Mouse (Mus musculus): ENCODE measurements around the gene Nckap5. TPM values are rescaled to one million over a fixed set of nuclear protein-coding genes. Genes with fewer than 3 reads are reported as not detected.

The Nckap5 gene
- polyA plus RNA-seq (2014; fragmentation: Nextera tagmentation; extraction: Ambion mirVana): 13.5 and 16.6 TPM in 2 replicates

DNA sequence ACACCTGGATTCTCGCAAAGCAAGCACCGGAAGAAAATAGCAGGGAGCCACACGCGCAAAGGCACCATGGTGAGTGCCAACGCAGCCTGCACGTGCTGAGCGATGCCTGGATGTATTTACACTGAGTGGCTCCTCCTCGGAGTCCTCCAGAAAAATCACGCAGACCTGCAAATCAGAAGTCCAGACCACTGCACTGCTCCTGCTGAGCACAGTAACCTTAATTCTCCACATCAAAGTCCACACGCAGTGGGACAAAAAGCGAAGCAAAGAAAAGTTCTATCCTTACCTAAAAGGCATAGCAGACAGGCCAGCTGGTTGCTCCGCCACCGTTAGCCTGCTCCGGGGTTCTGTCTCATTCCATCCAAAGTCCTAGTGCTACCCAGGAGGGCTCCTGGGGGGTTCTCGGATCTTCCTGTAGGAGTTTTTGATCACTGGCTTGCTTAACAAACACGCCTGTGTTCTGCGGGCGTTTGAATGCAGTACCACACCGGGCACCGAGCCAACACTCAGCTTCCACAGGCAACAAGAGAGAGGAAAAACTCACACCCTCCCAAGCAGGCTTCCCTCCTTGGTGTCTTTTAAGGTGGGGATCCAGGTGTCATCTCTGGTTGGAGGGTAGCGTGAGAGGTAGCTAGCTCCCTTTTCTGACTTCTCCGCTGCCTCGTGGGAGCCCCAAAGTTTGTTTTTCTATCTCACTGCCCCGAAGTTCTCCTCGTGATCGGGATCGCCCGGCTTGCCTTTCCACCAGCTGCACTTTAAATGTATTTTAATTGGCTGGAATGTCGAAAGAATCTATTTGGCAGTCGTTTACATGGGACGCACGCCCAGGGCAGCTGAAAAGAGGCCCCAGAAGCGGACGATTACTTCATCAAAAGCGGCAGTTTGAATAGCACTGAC is at the start of gene Nckap5:
TSS of gene Nckap5 (minus strand) at position 769 of the 897 bp plus-strand sequence.
- H3K27me3 ChIP-seq (ENCODE audit: control insufficient read depth, insufficient read depth, low read length): no peaks in the 10 kb centered on the region
- DNase-seq (ENCODE audit: low spot score): peak; percentile 87
- peak; percentile 87 for ATAC-seq (replicated peaks; ENCODE audit: low FRiP score)
- H3K9ac ChIP-seq (ENCODE audit: low read length): peak within 1 kb of the TSS; percentile 50
- peak within 1 kb of the TSS; percentile 38 for H3K4me3 ChIP-seq (ENCODE audit: low read depth, low read length)
- no peaks in the 10 kb centered on the region for H3K36me3 ChIP-seq (ENCODE audit: control insufficient read depth, insufficient read depth, low read length)
- WGBS: under 1% methylated on average over 35 of the region's 35 CpGs
- no peaks in the 10 kb centered on the region for H3K9me3 ChIP-seq (ENCODE audit: control insufficient read depth, low read length)
- peak within 1 kb of the TSS; percentile 89 for H3K27ac ChIP-seq (ENCODE audit: low read depth, low read length)
- H3K4me2 ChIP-seq (ENCODE audit: low read depth, low read length, severe bottlenecking): peak within 1 kb of the TSS; percentile 67
- H3K4me1 ChIP-seq (replicated peaks; ENCODE audit: control insufficient read depth, insufficient read depth, low read length): peaks cover 4% of the 10 kb centered on the region; the same call in 1 of the 2 replicates

DNA sequence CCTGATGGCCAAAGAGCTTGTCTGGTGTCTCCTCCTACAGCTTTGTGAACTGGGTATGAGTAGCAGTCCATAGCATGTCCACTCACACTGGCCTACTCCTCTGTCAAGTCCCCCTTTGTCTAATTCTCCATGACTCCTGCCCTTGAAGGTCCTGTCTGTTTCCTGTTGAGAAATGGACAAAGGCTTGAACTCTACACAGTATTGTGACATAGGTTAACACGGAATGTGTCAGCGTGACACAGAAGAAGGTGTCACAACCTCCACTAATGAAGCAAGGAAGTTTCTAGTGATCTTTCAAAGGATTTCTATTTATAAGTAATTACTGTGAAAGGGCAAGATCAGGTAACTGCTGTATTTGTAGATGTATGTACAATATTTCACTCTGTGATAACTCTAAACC is 46.9 kb upstream of the Nckap5 start:
- no peak overlapping the region for H3K4me2 ChIP-seq (ENCODE audit: low read depth, low read length, severe bottlenecking)
- H3K9ac ChIP-seq (ENCODE audit: low read length): no peak overlapping the region
- no peaks in the 10 kb centered on the region for H3K36me3 ChIP-seq (ENCODE audit: control insufficient read depth, insufficient read depth, low read length)
- no peaks in the 10 kb centered on the region for H3K9me3 ChIP-seq (ENCODE audit: control insufficient read depth, low read length)
- 91% methylated on average over 2 of the region's 2 CpGs for WGBS
- H3K27ac ChIP-seq (ENCODE audit: low read depth, low read length): no peak overlapping the region
- no peaks in the 10 kb centered on the region for H3K27me3 ChIP-seq (ENCODE audit: control insufficient read depth, insufficient read depth, low read length)
- ATAC-seq (replicated peaks; ENCODE audit: low FRiP score): no peak
- no peaks in the 10 kb centered on the region for H3K4me1 ChIP-seq (replicated peaks; ENCODE audit: control insufficient read depth, insufficient read depth, low read length)
- H3K4me3 ChIP-seq (ENCODE audit: low read depth, low read length): no peak overlapping the region
- DNase-seq (ENCODE audit: low spot score): no peak

DNA sequence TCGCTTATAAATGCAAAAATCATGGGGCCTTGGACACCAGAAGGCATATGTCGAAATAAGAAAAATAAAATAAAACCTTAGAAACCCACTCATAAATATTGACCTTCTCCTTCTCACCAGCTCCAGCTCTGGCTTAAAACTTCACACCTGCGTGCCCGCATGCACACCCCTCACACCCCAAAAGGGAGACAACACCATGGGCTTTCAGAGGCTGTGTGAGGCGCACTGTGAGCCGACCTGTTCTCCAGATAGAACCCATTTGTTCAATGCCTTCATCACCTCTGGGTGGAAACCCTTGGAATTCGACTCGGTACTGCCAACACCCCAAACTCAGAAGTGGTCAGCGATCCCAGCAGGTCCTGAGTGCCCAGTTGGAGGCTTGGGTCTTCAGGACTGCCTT is 37.8 kb upstream of the Nckap5 start:
- no peak overlapping the region for H3K27ac ChIP-seq (ENCODE audit: low read depth, low read length)
- peaks cover 7% of the 10 kb centered on the region; the same call in 1 of the 2 replicates for H3K4me1 ChIP-seq (replicated peaks; ENCODE audit: control insufficient read depth, insufficient read depth, low read length)
- no peaks in the 10 kb centered on the region for H3K27me3 ChIP-seq (ENCODE audit: control insufficient read depth, insufficient read depth, low read length)
- no peak overlapping the region for H3K4me2 ChIP-seq (ENCODE audit: low read depth, low read length, severe bottlenecking)
- no peak overlapping the region for H3K4me3 ChIP-seq (ENCODE audit: low read depth, low read length)
- WGBS: 91% methylated on average over 9 of the region's 9 CpGs
- no peaks in the 10 kb centered on the region for H3K36me3 ChIP-seq (ENCODE audit: control insufficient read depth, insufficient read depth, low read length)
- ATAC-seq (replicated peaks; ENCODE audit: low FRiP score) (no peak), DNase-seq (ENCODE audit: low spot score) (no peak)
- no peaks in the 10 kb centered on the region for H3K9me3 ChIP-seq (ENCODE audit: control insufficient read depth, low read length)
- no peak overlapping the region for H3K9ac ChIP-seq (ENCODE audit: low read length)

DNA sequence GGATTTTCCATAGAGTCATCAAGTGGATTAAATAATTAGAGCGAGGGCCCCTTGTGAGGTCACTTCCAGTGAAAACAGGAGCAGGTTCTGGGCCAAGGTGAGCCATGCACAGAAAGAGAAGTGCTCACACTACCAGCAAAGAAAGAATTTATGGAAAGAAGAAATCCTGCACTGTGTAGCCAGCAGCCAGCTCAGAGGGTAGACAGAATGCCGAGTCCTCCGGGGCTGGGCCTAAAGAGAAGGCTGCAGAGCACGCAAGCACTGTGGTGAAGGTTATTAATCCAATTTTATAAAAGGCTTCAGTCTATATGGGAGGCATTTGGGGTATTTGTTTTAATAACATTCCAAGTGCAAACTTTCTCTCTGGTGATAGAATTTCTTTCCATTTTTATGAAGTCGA is 37.3 kb upstream of the Nckap5 start:
- 89% methylated on average over 5 of the region's 5 CpGs for WGBS
- no peak for DNase-seq (ENCODE audit: low spot score)
- ATAC-seq (replicated peaks; ENCODE audit: low FRiP score): no peak
- Histone ChIP-seq H3K9me3 (ENCODE audit: control insufficient read depth, low read length) (no peaks in the 10 kb centered on the region), H3K27ac (ENCODE audit: low read depth, low read length) (no peak overlapping the region), H3K4me2 (ENCODE audit: low read depth, low read length, severe bottlenecking) (no peak overlapping the region), H3K4me1 (replicated peaks; ENCODE audit: control insufficient read depth, insufficient read depth, low read length) (peaks cover 7% of the 10 kb centered on the region; the same call in 1 of the 2 replicates), H3K9ac (ENCODE audit: low read length) (no peak overlapping the region), H3K27me3 (ENCODE audit: control insufficient read depth, insufficient read depth, low read length) (no peaks in the 10 kb centered on the region), H3K4me3 (ENCODE audit: low read depth, low read length) (no peak overlapping the region), H3K36me3 (ENCODE audit: control insufficient read depth, insufficient read depth, low read length) (no peaks in the 10 kb centered on the region)

DNA sequence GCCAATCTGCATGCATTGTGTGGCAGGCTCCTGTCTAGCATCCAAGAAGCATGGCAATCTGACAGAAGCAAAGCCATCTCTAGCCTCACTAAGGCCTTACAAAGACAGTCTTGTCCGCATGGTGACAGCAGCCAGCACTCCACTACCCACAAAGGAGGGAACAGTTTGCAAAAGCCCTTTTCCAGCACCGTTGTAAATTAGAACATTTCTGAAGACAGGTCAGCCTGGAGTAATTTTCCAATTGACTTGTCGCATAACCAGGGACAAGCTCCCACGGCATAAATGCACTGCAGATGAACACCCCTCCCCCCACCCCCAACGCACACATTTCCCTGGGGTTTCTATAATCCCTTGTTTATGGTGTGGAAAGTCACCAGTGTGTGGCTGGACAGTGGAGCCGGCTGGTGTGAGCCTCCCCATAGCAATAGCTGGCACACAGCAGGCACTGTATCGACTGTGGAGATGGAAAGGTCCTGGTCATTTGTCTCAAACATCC is 35.0 kb upstream of the Nckap5 start:
- H3K27ac ChIP-seq (ENCODE audit: low read depth, low read length): peak overlapping the region; percentile 50; the same call in 1 of the 2 replicates
- WGBS: 14% methylated on average over 7 of the region's 7 CpGs
- no peak overlapping the region for H3K4me3 ChIP-seq (ENCODE audit: low read depth, low read length)
- H3K27me3 ChIP-seq (ENCODE audit: control insufficient read depth, insufficient read depth, low read length): no peaks in the 10 kb centered on the region
- ATAC-seq (replicated peaks; ENCODE audit: low FRiP score): peak; percentile 84
- H3K4me2 ChIP-seq (ENCODE audit: low read depth, low read length, severe bottlenecking): no peak overlapping the region
- no peak overlapping the region for H3K9ac ChIP-seq (ENCODE audit: low read length)
- H3K36me3 ChIP-seq (ENCODE audit: control insufficient read depth, insufficient read depth, low read length): no peaks in the 10 kb centered on the region
- H3K4me1 ChIP-seq (replicated peaks; ENCODE audit: control insufficient read depth, insufficient read depth, low read length): peaks cover 7% of the 10 kb centered on the region; the same call in 1 of the 2 replicates
- no peaks in the 10 kb centered on the region for H3K9me3 ChIP-seq (ENCODE audit: control insufficient read depth, low read length)
- peak; percentile 50 for DNase-seq (ENCODE audit: low spot score)

DNA sequence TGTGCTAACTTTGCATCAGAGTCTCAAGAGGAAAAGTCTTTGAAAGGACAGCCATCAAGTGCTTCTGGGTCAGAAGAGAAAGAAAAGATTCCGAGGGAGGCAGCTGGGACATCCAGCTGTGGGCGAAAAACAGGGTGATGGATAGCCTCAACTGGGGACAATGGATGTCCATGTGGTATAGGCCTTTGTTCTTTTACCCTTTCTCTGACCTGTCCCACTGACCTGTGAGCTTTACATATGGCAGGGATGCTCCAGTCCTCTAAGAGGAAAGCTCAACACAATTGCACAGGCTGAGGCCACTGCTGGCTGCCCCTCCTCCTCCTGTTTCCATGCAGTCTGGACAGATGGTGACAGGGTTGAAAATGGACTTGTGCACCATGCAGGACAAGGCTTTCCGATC is 31.2 kb upstream of the Nckap5 start:
- Histone ChIP-seq H3K9me3 (ENCODE audit: control insufficient read depth, low read length) (no peaks in the 10 kb centered on the region), H3K27ac (ENCODE audit: low read depth, low read length) (no peak overlapping the region), H3K27me3 (ENCODE audit: control insufficient read depth, insufficient read depth, low read length) (no peaks in the 10 kb centered on the region), H3K4me2 (ENCODE audit: low read depth, low read length, severe bottlenecking) (no peak overlapping the region), H3K4me3 (ENCODE audit: low read depth, low read length) (no peak overlapping the region), H3K36me3 (ENCODE audit: control insufficient read depth, insufficient read depth, low read length) (no peaks in the 10 kb centered on the region), H3K4me1 (replicated peaks; ENCODE audit: control insufficient read depth, insufficient read depth, low read length) (peaks cover 7% of the 10 kb centered on the region; the same call in 1 of the 2 replicates), H3K9ac (ENCODE audit: low read length) (no peak overlapping the region)
- ATAC-seq (replicated peaks; ENCODE audit: low FRiP score): no peak
- DNase-seq (ENCODE audit: low spot score): no peak
- 70% methylated on average over 3 of the region's 3 CpGs for WGBS

DNA sequence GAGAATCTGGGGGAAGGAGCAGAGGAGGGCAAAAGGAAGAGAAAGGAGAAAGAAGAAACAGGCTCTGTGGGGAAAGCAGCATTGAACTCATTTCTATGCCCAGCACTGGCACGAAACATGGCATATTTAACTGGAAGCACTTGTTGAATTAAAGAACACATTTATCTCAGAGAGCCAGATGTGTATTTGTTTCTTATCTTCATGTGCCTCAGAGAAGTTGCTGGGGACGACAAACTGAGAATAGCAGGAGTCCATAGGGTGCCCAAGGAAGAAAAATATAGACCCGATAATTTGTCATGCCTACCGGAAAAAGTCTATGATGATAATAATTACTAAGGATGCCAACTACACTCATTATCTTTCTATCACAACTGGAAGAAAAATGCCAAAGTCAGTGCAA is 29.9 kb upstream of the Nckap5 start:
- Histone ChIP-seq H3K27me3 (ENCODE audit: control insufficient read depth, insufficient read depth, low read length) (no peaks in the 10 kb centered on the region), H3K9me3 (ENCODE audit: control insufficient read depth, low read length) (no peaks in the 10 kb centered on the region), H3K9ac (ENCODE audit: low read length) (no peak overlapping the region), H3K4me1 (replicated peaks; ENCODE audit: control insufficient read depth, insufficient read depth, low read length) (peaks cover 4% of the 10 kb centered on the region; the same call in 1 of the 2 replicates), H3K36me3 (ENCODE audit: control insufficient read depth, insufficient read depth, low read length) (no peaks in the 10 kb centered on the region), H3K4me2 (ENCODE audit: low read depth, low read length, severe bottlenecking) (no peak overlapping the region), H3K27ac (ENCODE audit: low read depth, low read length) (no peak overlapping the region), H3K4me3 (ENCODE audit: low read depth, low read length) (no peak overlapping the region)
- ATAC-seq (replicated peaks; ENCODE audit: low FRiP score) (no peak), DNase-seq (ENCODE audit: low spot score) (no peak)
- WGBS: 81% methylated on average over 4 of the region's 4 CpGs

DNA sequence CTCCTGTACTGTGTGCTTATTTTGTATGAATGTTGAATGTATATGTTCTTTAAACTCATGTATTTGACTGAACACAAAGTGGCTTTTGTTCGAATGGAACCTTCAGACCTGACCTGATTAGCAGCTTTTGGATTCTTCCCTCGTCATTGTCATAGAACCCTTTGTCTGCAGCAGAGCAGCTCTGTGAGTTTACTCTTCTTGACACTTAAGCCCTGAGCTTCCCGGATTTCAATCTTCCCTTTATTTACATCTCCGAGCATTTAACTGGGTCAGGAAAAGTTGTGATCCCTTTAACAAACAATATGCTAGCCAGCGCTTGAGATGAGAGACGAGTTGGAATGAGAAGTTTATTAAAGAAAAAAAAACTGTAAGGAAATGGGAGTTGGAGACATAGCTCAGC is 18.9 kb upstream of the Nckap5 start:
- 42% methylated on average over 6 of the region's 6 CpGs for WGBS
- DNase-seq (ENCODE audit: low spot score) (no peak), ATAC-seq (replicated peaks; ENCODE audit: low FRiP score) (no peak)
- H3K36me3 ChIP-seq (ENCODE audit: control insufficient read depth, insufficient read depth, low read length): no peaks in the 10 kb centered on the region
- H3K27ac ChIP-seq (ENCODE audit: low read depth, low read length): no peak overlapping the region
- no peak overlapping the region for H3K4me3 ChIP-seq (ENCODE audit: low read depth, low read length)
- no peak overlapping the region for H3K4me2 ChIP-seq (ENCODE audit: low read depth, low read length, severe bottlenecking)
- no peak overlapping the region for H3K9ac ChIP-seq (ENCODE audit: low read length)
- no peaks in the 10 kb centered on the region for H3K27me3 ChIP-seq (ENCODE audit: control insufficient read depth, insufficient read depth, low read length)
- H3K4me1 ChIP-seq (replicated peaks; ENCODE audit: control insufficient read depth, insufficient read depth, low read length): no peaks in the 10 kb centered on the region
- H3K9me3 ChIP-seq (ENCODE audit: control insufficient read depth, low read length): no peaks in the 10 kb centered on the region

Measured in forebrain, embryonic 11.5 days (tissue).